Mouse (Mus musculus) layer of hippocampus, adult 8-10 months (tissue): Measurements from ENCODE around the gene Trp53rka. TPM values are rescaled to one million over a fixed set of nuclear protein-coding genes. Genes with fewer than 3 reads are reported as not detected.

Source experiments
- total RNA-seq, 4 experiments: library from RNA; stranded (reverse); gene quantifications; 2 replicates each; pipeline ENCODE4 v1.2.4; 2022

Trp53rka gene
- total RNA-seq, 4 experiments from 2014 or later: 17.5 to 22.6 (median 20.5) TPM

Other genes starting within 250 kb of the Trp53rka start
- 10 to 100 TPM; 79.3 to 98.3 (median 92.3) TPM for gene Slc35c2, start 205.5 kb downstream of the Trp53rka start, total RNA-seq
- 100 to 1,000 TPM; 154 to 173 (median 161) TPM for gene Elmo2, start 166.8 kb downstream of the Trp53rka start, total RNA-seq
- under 1 TPM in 1 of 4 experiments, not detected in 3; 0.17 TPM for gene Zfp663, start 124.6 kb downstream of the Trp53rka start, total RNA-seq
- 10 to 100 TPM; 13.4 to 16.7 (median 15.1) TPM for gene Zfp334, start 105.1 kb downstream of the Trp53rka start, total RNA-seq
- gene Ocstamp, start 92.9 kb downstream of the Trp53rka start, total RNA-seq: under 1 TPM in 3 of 4 experiments, not detected in 1; 0.08 to 0.24 (median 0.09) TPM
- gene Slc13a3, start 20.1 kb downstream of the Trp53rka start, total RNA-seq: 10 to 100 TPM; 11.1 to 18.7 (median 13.8) TPM
- gene Slc2a10, start 10.5 kb upstream of the Trp53rka start, total RNA-seq: 1 to 10 TPM; 1.2 to 2.0 (median 1.6) TPM
- 1 to 10 TPM; 2.6 to 4.5 (median 3.0) TPM for gene Eya2, start 101.7 kb upstream of the Trp53rka start, total RNA-seq